Mouse (Mus musculus) left cerebral cortex, adult 8-10 months (tissue): ENCODE data around the gene Olfr107. TPM values are rescaled to one million over a fixed set of nuclear protein-coding genes. Genes with fewer than 3 reads are reported as not detected.

Experiments used
- DNase-seq, 2 experiments: peaks; one replicate each; pipeline ENCODE4 v3.0.0; 2022; ENCODE audit warnings: low spot score in 2 of 2
- total RNA-seq, 4 experiments: library from RNA; stranded (reverse); gene quantifications; 2 replicates each; pipeline ENCODE4 v1.2.4; 2022

Gene Olfr107
- total RNA-seq = not detected

DNA sequence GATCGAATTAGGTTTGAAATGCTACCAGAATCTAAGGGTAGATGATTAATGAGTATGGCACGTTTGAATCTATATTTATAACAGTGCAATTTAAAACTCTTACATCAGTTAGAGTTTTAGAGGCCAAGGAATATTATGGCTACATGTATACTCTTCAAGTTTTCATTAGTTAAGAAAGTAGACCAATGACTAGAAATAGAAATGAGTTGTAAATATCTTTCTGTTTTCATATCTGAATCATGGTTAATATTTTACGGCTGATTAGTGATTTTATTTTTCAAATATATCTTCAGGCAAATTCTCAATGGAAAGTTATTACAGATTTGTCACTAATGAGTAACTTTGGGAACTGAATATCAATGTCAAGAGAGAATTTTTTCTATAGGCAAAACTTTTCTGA is at the start of gene Olfr107:
Gene Olfr107 (plus strand): TSS at position 301 of the 400 bp plus-strand sequence.
- DNase-seq = no peak

GRCm38 (mm10) chr17:37359282-37359681 is 39.7 kb upstream of the Olfr107 start, which contains the start of gene Olfr104-ps:
Gene Olfr104-ps, plus strand, starts transcription at chr17:37359582.
- DNase-seq = no peak

DNA sequence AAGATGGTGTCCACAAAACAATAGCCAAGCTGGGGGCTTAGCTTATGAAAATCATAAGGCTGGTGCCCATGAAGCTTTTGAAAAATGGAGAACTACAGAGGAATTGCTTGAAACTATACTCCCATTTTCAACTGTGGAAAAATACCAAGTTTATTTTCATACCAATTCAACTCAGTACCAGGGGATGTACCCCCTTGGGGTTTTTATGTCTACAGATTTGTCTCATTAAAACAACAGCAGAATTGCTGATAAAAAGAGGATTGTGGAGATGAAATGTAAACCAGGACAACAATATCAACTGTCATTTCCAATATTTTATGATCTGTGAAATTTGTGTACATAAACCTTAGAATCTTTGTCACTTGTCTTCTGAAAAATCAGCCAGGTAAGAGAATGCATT is 20.3 kb upstream of the Olfr107 start, which contains the start of gene Olfr105-ps:
Gene Olfr105-ps (plus strand): TSS at position 301 of the 400 bp plus-strand sequence.
- no peak for DNase-seq

DNA sequence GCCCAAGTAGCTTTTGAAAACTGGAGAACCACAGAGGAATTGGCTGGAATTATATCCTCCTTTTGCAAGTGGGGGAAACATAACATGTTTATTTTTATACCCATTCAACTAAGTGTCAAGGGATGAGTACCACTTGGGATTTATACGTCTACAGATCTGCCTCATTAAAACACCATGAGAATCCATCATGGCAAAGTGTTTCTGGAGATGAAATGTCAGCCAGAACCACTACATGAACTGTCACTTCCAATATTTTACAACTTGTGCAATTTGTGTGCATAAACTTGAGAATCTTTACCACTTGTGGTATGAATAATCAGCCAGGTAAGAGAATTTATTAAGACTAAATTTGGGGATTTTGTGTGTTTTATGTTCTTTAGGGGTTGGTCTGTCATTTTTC is 8.9 kb upstream of the Olfr107 start, which contains the start of gene Olfr106-ps:
Gene Olfr106-ps (plus strand): TSS at position 301 of the 400 bp plus-strand sequence.
- DNase-seq = no peak

DNA sequence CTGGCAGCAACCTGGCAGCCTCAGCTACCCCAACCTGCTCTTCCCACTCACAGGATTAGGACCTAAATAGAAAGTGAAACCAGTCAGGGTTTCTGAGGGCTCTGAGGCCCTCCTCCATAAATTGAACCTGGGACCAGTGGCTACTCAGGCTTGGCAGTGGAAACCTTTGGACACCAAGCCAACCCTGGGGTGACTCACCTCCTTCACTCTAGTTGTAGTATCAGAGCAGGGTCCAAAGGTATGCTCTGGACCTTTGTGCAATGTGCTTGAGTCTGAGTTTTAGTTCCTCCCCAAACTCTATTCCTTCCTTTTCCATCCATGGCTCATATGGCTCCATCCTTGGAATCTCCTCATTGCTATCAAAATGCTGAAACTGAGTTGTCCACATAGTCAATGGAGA is 14.4 kb downstream of the Olfr107 start:
- DNase-seq = no peak

- no peak for DNase-seq
Measured at GRCm38 (mm10) chr17:37445180-37445579, 46.2 kb downstream of the Olfr107 start, which contains the start of gene Olfr108. Gene Olfr108, plus strand, starts transcription at chr17:37445480.

Other genes with a start within 250 kb of the Olfr107 start
- gene Olfr93, start 237.7 kb upstream of the Olfr107 start, total RNA-seq = not detected
- not detected for gene Ubd, start 205.3 kb upstream of the Olfr107 start, total RNA-seq
- gene Olfr94, start 198.2 kb upstream of the Olfr107 start, total RNA-seq = not detected
- gene Olfr95, start 186.1 kb upstream of the Olfr107 start, total RNA-seq = not detected
- gene Olfr96, start 179.1 kb upstream of the Olfr107 start, total RNA-seq = not detected
- gene Olfr97, start 161.9 kb upstream of the Olfr107 start, total RNA-seq = not detected
- not detected for gene Olfr98, start 135.5 kb upstream of the Olfr107 start, total RNA-seq
- 1 to 10 TPM; 3.5 to 7.0 (median 4.7) TPM for gene H2-M3, start 129.0 kb upstream of the Olfr107 start, total RNA-seq
- gene Olfr99, start 115.8 kb upstream of the Olfr107 start, total RNA-seq = not detected
- gene Olfr101, start 94.9 kb upstream of the Olfr107 start, total RNA-seq = not detected
- gene Olfr102, start 82.2 kb upstream of the Olfr107 start, total RNA-seq = not detected
- gene Olfr103, start 59.5 kb upstream of the Olfr107 start, total RNA-seq = not detected
- not detected for gene Olfr104-ps, start 39.6 kb upstream of the Olfr107 start, total RNA-seq
- not detected for gene Olfr105-ps, start 20.2 kb upstream of the Olfr107 start, total RNA-seq
- not detected for gene Olfr106-ps, start 8.8 kb upstream of the Olfr107 start, total RNA-seq
- gene Olfr108, start 46.3 kb downstream of the Olfr107 start, total RNA-seq = not detected
- not detected for gene Olfr109, start 59.7 kb downstream of the Olfr107 start, total RNA-seq
- gene H2-M2, start 84.3 kb downstream of the Olfr107 start, total RNA-seq = not detected
- 1 to 10 TPM in 1 of 4 experiments, under 1 TPM in 1, not detected in 2; 0.87 to 1.6 TPM for gene Olfr110, start 93.2 kb downstream of the Olfr107 start, total RNA-seq
- gene Olfr111, start 108.8 kb downstream of the Olfr107 start, total RNA-seq = 1 to 10 TPM in 2 of 4 experiments, under 1 TPM in 2; 0.36 to 3.8 (median 1.7) TPM
- gene Olfr112, start 170.2 kb downstream of the Olfr107 start, total RNA-seq = not detected
- not detected for gene Olfr113, start 178.4 kb downstream of the Olfr107 start, total RNA-seq
- gene Olfr114, start 193.5 kb downstream of the Olfr107 start, total RNA-seq = not detected
- not detected for gene Olfr115, start 227.9 kb downstream of the Olfr107 start, total RNA-seq
- gene Olfr116, start 228.0 kb downstream of the Olfr107 start, total RNA-seq = not detected